Mouse (Mus musculus) bone marrow macrophage, adult 2 months (primary cell): ENCODE measurements around the gene Pofut2.

Experiments used
- CTCF ChIP-seq: IDR thresholded peaks from 2 replicates; pipeline ENCODE4 v1.5.1; 2012; ENCODE audit warnings: low read depth, mild to moderate bottlenecking, low read length, moderate library complexity
- POLR2A ChIP-seq: IDR thresholded peaks from 2 replicates; pipeline ENCODE4 v1.6.1; 2012; ENCODE audit warnings: mild to moderate bottlenecking, low read depth, low read length, borderline replicate concordance

GRCm38 (mm10) chr10:77209261-77209660, 49.8 kb upstream of the Pofut2 start:
- no peak for TF ChIP-seq POLR2A
- no peak for TF ChIP-seq CTCF
